Mouse (Mus musculus): ENCODE results near the gene Omt2b. TPM values are rescaled to one million over a fixed set of nuclear protein-coding genes. Genes with fewer than 3 reads are reported as not detected.
"Not testable (repeated sequence)": the region's sequence is repeated elsewhere in the genome, so short reads cannot be mapped to it uniquely, and the experiment has no call there.

Gene Omt2b
- polyA plus RNA-seq, 1 experiment from 2014 or later: not detected

GRCm38 (mm10) chr9:78337050-78337449, 9.7 kb downstream of the Omt2b start:
- not testable (repeated sequence) for H3K4me1 ChIP-seq (replicated peaks); H3K9ac ChIP-seq; H3K27ac ChIP-seq (replicated peaks); H3K36me3 ChIP-seq; H3K4me3 ChIP-seq; H3K27me3 ChIP-seq; ATAC-seq (ENCODE audit: low read depth); H3K9me3 ChIP-seq; H3K4me2 ChIP-seq

- not testable (repeated sequence) for H3K27ac ChIP-seq (replicated peaks); H3K9ac ChIP-seq; H3K4me3 ChIP-seq; H3K9me3 ChIP-seq; H3K36me3 ChIP-seq; H3K4me1 ChIP-seq (replicated peaks); ATAC-seq (ENCODE audit: low read depth); H3K4me2 ChIP-seq; H3K27me3 ChIP-seq
- 12% methylated on average over 8 of the region's 8 CpGs for WGBS
Observed at GRCm38 (mm10) chr9:78340324-78340723, 12.9 kb downstream of the Omt2b start.

GRCm38 (mm10) chr9:78342494-78342893, 15.1 kb downstream of the Omt2b start:
- WGBS: 82% methylated on average over 4 of the region's 4 CpGs
- ATAC-seq (ENCODE audit: low read depth): not testable (repeated sequence)

GRCm38 (mm10) chr9:78343055-78343454, 15.7 kb downstream of the Omt2b start:
- not testable (repeated sequence) for H3K4me3 ChIP-seq; H3K4me1 ChIP-seq (replicated peaks); H3K9me3 ChIP-seq; H3K27ac ChIP-seq (replicated peaks); ATAC-seq (ENCODE audit: low read depth); H3K36me3 ChIP-seq; H3K9ac ChIP-seq; H3K27me3 ChIP-seq; H3K4me2 ChIP-seq
- 86% methylated on average over 9 of the region's 9 CpGs for WGBS

More at GRCm38 (mm10) chr9:78342494-78342893, 15.1 kb downstream of the Omt2b start:
- H3K36me3 ChIP-seq; H3K9ac ChIP-seq; H3K27me3 ChIP-seq; H3K4me1 ChIP-seq (replicated peaks); H3K4me3 ChIP-seq; H3K27ac ChIP-seq (replicated peaks); H3K9me3 ChIP-seq; H3K4me2 ChIP-seq: not testable (repeated sequence)

- H3K4me3 ChIP-seq; H3K9me3 ChIP-seq; H3K36me3 ChIP-seq; H3K9ac ChIP-seq; H3K27me3 ChIP-seq; H3K4me2 ChIP-seq; H3K4me1 ChIP-seq (replicated peaks); ATAC-seq (ENCODE audit: low read depth); H3K27ac ChIP-seq (replicated peaks): not testable (repeated sequence)
- WGBS: 65% methylated on average over 4 of the region's 4 CpGs
Observed at GRCm38 (mm10) chr9:78345235-78345634, 17.8 kb downstream of the Omt2b start.

- no peak overlapping the region for H3K9ac ChIP-seq
- H3K4me3 ChIP-seq: no peak overlapping the region
- no peaks in the 10 kb centered on the region for H3K9me3 ChIP-seq
- 72% methylated on average over 3 of the region's 3 CpGs for WGBS
- no peaks in the 10 kb centered on the region for H3K4me1 ChIP-seq (replicated peaks)
- ATAC-seq (ENCODE audit: low read depth): no peak
- H3K4me2 ChIP-seq: no peak overlapping the region
- no peak overlapping the region for H3K27ac ChIP-seq (replicated peaks)
- H3K36me3 ChIP-seq: no peaks in the 10 kb centered on the region
- H3K27me3 ChIP-seq: no peaks in the 10 kb centered on the region
Observed at GRCm38 (mm10) chr9:78347004-78347403, 19.6 kb downstream of the Omt2b start.

GRCm38 (mm10) chr9:78348206-78349004, 21.0 kb downstream of the Omt2b start:
- H3K9me3 ChIP-seq; H3K36me3 ChIP-seq; H3K4me3 ChIP-seq; H3K9ac ChIP-seq; H3K27ac ChIP-seq (replicated peaks); H3K4me2 ChIP-seq; H3K27me3 ChIP-seq; ATAC-seq (ENCODE audit: low read depth); H3K4me1 ChIP-seq (replicated peaks): not testable (repeated sequence)
- 72% methylated on average over 6 of the region's 6 CpGs for WGBS

GRCm38 (mm10) chr9:78349141-78349540, 21.8 kb downstream of the Omt2b start:
- not testable (repeated sequence) for H3K27me3 ChIP-seq; H3K4me1 ChIP-seq (replicated peaks); H3K36me3 ChIP-seq; H3K9ac ChIP-seq; H3K4me3 ChIP-seq; H3K4me2 ChIP-seq; H3K27ac ChIP-seq (replicated peaks); H3K9me3 ChIP-seq; ATAC-seq (ENCODE audit: low read depth)
- WGBS: 84% methylated on average over 3 of the region's 3 CpGs

GRCm38 (mm10) chr9:78350007-78350406, 22.6 kb downstream of the Omt2b start:
- ATAC-seq (ENCODE audit: low read depth); H3K27me3 ChIP-seq; H3K4me3 ChIP-seq; H3K4me1 ChIP-seq (replicated peaks); H3K9ac ChIP-seq; H3K9me3 ChIP-seq; H3K36me3 ChIP-seq; H3K27ac ChIP-seq (replicated peaks); H3K4me2 ChIP-seq: not testable (repeated sequence)

- Histone ChIP-seq H3K27ac (replicated peaks) (no peak overlapping the region), H3K9me3 (no peaks in the 10 kb centered on the region), H3K27me3 (no peaks in the 10 kb centered on the region), H3K4me2 (no peak overlapping the region), H3K4me3 (no peak overlapping the region), H3K9ac (no peak overlapping the region), H3K36me3 (no peaks in the 10 kb centered on the region), H3K4me1 (replicated peaks) (no peaks in the 10 kb centered on the region)
- 85% methylated on average over 6 of the region's 6 CpGs for WGBS
- no peak for ATAC-seq (ENCODE audit: low read depth)
Observed at GRCm38 (mm10) chr9:78351504-78352220, 24.3 kb downstream of the Omt2b start.

GRCm38 (mm10) chr9:78354665-78355578, 27.5 kb downstream of the Omt2b start:
- no peak for ATAC-seq (ENCODE audit: low read depth)

GRCm38 (mm10) chr9:78355611-78356010, 28.2 kb downstream of the Omt2b start, which contains the start of gene Gsta2:
Gsta2 (minus strand) TSS chr9:78355788.
- no peak for ATAC-seq (ENCODE audit: low read depth)
- H3K27ac ChIP-seq (replicated peaks): no peak within 1 kb of the TSS
- H3K36me3 ChIP-seq: no peaks in the 10 kb centered on the region
- 88% methylated on average over 8 of the region's 8 CpGs for WGBS
- H3K9ac ChIP-seq: no peak within 1 kb of the TSS
- no peaks in the 10 kb centered on the region for H3K9me3 ChIP-seq
- H3K4me1 ChIP-seq (replicated peaks): no peaks in the 10 kb centered on the region
- H3K4me2 ChIP-seq: no peak within 1 kb of the TSS
- no peaks in the 10 kb centered on the region for H3K27me3 ChIP-seq
- no peak within 1 kb of the TSS for H3K4me3 ChIP-seq

More at GRCm38 (mm10) chr9:78354665-78355578, 27.5 kb downstream of the Omt2b start:
- H3K27me3 ChIP-seq: no peaks in the 10 kb centered on the region
- H3K4me3 ChIP-seq: no peak overlapping the region
- H3K9me3 ChIP-seq: no peaks in the 10 kb centered on the region
- no peaks in the 10 kb centered on the region for H3K36me3 ChIP-seq
- H3K4me2 ChIP-seq: no peak overlapping the region
- 78% methylated on average over 11 of the region's 11 CpGs for WGBS
- no peak overlapping the region for H3K9ac ChIP-seq
- no peak overlapping the region for H3K27ac ChIP-seq (replicated peaks)
- no peaks in the 10 kb centered on the region for H3K4me1 ChIP-seq (replicated peaks)

Data from neural tube, embryonic 13.5 days (tissue).